Mouse (Mus musculus): ENCODE data around the gene Slc25a44.
"Not testable (repeated sequence)": the region's sequence is repeated elsewhere in the genome, so short reads cannot be mapped to it uniquely, and the experiment has no call there.

Slc25a44 gene

DNA sequence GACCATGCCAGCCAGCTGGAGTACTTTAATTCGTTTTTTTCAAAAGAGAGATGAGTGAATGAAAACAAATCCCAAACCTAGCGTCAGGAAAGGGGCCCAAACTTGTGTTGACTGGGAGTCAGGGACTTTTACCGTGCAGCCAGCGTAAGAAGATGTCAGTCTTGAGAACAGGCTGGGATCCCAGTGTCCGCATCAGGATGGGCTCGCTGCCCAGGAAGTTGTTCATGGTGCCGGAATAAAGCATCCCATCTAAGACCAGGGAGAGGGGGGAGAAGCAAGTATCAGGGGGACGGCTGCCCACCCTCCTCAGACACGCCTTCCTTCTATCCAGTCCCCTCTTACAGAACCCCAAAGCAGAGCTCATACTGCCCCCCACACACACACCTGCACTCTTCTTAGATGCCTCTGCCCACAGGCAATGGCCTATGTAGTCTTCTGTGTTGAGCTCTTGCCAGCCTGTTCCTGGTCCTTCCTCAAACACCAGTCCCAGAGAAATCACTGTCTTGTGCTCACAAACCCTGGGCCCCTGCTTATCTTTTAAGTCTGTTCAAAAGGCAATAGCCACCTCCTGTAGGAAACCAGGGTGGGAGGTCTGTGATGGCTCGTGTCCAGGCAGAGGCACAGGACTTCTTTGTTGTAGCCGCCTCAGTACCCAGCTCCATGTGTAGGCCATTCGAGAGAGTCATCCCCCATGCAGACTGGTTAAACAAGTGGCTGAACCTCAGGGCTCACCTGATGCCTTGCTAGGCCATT is 25.6 kb upstream of the Slc25a44 start:
- no peak for DNase-seq (ENCODE audit: low spot score in 2 of 2)

DNA sequence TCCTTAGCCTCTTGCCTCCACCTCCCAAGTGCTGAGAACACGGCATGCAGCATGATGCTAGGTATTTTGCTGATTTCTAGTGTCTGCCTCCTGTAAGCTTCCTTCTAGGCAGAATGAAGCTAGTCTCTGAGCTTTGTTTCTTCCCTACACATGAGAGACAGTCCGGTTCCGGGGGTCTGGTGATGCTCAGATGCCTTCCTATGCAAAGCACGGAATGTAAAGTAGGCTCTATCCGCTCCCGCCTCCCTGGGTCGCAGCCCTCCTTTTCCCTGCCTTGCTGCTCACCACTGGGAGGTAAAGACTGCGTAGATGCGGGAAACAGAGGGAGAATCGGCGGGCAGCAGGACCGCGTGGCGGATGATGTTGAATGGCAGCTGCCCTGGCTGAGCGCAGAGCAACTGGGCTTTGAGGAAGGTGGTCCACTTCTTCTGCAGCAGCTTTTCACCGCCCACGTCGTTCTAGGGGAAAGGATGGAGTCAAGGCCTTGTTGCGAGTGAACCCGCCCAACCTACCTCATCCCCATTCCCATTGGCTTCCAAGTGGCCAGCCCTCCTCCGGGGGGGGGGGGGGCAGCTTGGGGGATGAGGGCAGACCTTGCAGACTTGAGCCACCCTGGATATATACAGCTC is 24.6 kb upstream of the Slc25a44 start:
- DNase-seq (ENCODE audit: low spot score in 2 of 2): no peak

DNA sequence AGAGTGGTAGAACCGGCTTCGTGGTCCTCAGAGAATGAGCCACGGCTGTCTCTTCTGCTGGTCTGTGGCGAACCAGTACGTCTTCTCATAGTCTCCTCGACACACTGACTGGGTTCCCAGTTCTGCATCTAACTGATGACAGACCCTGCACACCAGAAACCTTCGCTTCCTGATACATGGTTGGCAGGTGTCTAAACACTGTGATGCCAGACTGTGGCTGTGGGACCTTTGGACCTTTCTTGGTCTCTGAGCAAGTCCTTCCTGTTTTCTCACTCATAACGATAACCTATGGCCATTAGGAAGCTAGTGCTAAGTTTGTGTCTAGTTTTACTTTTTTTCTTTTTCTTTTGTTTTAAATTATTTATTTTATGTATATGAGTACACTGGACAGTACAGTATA is 23.5 kb upstream of the Slc25a44 start:
- no peak for DNase-seq (ENCODE audit: low spot score in 2 of 2)

DNA sequence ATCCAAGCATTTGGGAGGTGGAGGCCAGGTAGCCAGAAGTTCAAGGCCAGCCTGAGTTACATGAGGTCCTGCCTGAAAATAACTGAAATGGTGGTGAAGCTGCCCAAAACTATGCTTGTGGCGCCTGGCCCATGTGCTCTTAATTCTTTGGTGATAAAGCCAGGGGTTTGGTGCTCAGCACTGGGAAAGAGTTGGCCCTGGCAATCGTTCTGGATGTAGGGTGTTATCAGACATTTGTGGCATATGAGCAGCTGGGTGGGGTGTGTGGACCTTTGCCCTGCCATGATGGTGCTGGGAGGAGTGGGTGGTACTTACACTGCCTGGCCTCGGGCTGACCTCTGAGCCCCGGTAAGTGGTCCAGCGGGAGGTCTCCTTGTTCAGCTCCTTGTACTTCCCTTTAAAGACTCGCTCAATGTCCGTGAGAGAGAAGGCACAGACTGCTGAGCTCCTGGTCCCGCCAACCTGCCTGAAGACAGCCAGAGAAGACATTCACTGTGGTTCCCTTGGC is 22.8 kb upstream of the Slc25a44 start:
- no peak for DNase-seq (ENCODE audit: low spot score in 2 of 2)

DNA sequence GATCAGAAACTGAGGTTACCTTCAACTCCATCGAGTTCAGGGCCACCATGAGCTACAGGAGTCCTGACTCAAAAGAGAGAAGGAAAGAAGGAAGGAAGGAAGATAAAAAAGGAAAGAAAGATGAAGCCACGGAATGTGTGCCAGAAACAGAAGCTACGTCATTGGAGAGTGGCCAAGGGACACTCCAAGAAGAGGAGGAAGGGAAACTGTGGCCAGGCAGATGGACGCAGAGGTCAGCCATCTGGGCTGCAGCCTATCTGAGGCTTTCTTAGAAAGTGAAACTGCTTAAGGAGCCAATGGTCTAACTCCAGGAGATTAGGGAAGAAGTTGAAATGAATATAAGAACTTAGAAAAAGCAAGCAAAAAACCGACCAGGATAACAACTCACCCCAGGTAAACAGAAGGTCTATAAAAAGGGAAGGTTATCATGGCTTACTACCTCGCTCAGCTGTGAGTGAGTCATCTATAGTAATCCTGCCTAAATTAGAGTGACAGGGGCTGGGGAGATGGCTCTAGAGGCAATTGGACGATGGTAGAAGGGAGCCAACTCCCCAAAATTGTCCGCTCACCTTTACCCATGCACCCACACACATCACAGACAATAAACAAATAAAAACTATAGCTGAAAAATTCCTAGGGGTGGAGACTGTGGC is 21.7 kb upstream of the Slc25a44 start:
- no peak for DNase-seq (ENCODE audit: low spot score in 2 of 2)

DNA sequence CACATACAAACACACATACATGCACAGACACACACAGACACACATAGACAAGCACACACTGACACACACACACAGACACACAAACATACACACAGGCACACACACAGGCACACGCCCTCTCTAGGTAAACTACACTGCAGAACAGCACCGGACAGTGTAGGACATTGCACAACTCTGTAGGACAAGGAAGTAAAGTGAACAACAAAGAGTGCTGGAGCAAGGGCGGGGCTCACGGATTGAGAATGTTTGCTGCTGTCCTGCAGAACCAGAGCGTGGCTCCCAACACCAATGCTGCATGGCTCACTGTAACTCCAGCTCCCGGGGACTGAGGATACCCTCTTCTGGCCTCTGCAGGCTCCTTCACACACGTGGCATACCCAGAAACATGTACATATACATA is 17.9 kb upstream of the Slc25a44 start:
- no peak for DNase-seq (ENCODE audit: low spot score in 2 of 2)

DNA sequence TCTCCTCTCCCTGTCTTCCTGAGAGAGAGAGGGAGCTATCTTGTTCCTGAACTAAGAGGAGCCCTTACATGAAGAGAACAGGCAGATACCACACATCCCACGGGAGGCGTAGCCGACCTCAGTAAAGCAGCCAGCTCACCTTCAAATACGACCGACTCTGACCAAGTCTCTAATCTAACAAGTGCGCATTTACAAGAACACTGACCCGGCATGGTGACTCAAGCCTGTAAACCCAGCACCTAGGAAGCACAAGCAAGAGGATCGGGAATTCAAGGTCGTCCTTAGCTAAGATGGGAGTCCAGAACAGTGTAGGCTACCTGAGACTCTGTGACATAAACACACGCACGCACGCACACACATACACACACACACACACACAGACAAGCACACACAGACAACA is 17.5 kb upstream of the Slc25a44 start:
- DNase-seq (ENCODE audit: low spot score in 2 of 2): no peak

DNA sequence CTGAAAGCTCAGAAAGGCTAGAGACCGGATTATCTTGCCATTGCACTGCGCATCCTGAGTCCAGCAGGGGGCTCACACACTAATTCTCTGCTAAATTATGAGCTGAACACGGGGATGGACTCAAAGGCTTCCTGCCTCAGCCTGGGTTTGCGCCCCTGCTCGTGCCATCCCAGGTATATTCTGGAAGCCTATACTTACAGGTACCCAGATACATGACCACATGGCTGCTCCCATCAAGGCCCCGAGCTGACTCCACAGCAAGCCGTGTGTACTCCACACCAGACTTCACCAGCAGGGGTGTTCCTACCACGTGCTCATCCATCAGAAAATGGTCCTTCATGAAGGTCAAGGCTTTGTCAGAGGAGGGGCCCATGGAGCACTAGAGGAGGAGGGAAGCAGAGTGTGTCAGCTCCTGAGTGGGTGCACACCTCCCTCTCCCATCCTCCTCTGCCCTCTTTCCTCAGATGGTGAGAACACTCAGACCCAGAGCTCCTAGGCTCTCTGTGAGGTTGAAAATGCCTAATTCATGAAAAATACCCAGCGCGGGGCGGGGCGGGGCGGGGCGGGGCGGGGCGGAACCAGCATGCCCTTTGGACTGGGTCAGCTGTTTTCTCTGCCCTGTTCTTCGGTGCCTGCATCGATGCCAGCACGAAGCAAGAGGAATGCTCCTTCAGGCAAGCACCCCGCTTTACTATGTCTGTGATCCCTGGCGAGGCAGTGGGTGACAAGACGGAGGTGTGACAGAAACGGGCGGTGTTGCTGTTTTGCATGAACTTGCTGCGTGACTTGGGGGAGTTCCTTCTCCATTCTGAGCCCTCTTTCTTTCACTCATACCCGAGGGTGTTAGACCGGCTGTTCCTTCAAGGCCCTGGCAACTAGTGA is 15.8 kb upstream of the Slc25a44 start:
- peak in 1 of 2 experiments; percentile 35 for DNase-seq (ENCODE audit: low spot score in 2 of 2)

DNA sequence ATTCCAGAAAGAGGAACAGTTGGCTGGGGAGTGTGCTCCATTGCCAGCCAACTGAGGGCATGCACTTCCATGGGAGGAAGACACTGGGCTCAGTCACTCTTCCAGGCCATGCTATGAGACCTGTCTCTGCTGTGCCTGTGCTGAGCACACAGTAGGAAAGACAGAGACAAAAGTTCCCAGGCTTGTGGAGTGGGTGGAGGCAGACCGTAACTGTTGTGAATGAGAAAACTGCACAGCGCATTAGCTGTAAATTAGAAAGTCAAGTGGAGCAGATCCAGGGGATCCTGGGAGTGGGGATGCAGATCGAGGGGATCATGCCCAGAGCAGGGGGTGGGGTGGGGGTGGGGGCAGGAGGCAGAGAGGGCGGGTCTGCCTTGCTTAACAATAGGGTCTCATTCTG is 14.6 kb upstream of the Slc25a44 start:
- DNase-seq (ENCODE audit: low spot score in 2 of 2): no peak

DNA sequence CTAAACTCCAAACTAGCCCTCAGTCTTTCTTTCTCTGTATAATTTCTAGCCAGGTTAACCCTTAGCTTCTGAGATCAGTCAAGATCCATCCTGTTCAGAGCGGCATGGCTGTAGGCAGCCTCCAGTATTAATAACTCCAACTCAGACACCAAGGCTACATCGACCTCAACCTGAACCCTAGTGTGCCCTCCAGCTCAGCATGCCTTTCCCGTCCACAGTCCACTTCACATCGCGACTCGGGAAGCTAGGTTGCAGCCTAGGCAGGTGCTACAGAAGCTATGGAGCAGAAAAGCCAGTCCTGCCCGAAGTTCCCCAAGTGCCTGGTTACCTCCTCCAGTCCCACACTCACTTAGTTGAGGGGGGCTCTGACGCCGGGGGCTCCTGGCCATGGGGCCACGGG is 12.5 kb upstream of the Slc25a44 start:
- no peak for DNase-seq (ENCODE audit: low spot score in 2 of 2)

DNA sequence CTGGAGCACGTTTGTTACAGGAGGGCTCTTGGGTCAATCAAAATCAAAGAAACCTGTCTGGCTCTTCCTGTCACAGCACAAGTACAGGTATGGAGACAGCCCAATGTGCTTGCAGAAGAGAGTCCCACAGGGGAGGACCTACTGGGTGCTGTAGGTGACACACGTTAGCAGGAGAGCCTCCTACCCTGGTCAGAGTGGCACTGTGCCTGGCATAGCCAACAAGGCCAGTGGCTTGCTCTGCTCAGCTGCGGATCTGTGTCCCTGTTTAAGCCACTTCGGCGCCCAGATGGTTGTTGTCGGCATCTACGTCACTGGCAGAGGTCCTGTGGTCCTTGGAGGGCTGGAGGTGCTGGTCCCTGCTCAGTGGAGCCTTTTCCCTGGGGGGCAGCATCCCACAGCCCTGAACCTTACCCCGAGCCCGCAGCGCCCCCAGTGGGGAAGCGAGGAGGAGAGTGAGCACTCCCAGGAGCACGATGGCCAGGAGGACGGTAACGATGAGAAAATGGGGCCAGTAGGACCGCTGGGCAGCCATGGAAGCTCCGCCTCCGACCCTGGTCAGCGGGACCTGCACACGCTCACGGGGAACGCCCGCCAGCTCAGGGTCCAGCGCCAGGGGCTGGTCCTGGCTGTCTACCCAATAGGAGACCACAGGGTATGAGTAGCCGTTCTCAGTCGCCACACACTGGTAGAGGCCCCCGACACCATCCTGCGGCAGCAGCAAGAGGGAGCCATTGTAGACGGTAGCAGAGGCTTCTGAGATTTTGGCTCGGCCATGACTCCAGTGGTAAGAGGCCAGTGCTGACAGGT is 11.7 kb upstream of the Slc25a44 start:
- peak in 1 of 2 experiments; percentile 38 for DNase-seq (ENCODE audit: low spot score in 2 of 2)

DNA sequence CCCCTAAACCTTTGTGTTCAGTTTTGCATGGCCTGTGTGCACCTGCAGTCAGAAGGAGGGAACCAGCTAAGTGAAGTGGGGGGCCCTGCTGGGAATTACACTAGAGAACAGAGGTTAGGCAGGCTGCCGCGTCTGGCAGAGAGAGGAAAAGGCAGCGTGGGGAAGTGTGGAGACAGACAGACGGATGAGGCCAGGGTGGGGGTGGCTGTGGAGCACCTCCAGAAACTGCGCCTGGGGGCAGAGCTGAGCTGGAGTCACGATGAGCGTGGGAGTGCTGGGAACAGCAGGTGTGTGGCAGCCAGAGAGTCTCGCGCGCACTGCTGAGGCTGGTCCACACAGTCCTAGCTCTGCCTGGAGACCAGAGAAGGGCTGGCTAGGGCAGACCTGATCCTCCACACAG is 10.6 kb upstream of the Slc25a44 start:
- peak; percentile 27 to 63 for DNase-seq (ENCODE audit: low spot score in 2 of 2)

DNA sequence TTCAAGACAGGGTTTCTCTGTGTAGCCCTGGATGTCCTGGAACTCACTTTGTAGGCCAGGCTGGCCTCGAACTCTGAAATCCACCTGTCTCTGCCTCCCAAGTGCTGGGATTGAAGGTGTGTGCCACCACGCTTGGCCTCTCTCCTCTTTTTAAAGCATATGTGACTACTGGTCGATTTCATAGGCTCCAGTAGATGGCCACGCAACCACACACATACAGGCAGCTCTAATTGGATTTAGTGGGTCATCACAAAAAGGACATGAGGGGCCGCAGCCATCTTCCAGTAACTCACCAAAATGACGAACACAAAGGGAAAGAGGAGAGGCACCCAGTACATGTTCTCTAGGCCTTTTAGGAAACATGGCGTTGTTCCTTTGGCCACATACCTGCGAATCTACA is 3.7 kb upstream of the Slc25a44 start:
- DNase-seq (ENCODE audit: low spot score in 2 of 2): not testable (repeated sequence)

DNA sequence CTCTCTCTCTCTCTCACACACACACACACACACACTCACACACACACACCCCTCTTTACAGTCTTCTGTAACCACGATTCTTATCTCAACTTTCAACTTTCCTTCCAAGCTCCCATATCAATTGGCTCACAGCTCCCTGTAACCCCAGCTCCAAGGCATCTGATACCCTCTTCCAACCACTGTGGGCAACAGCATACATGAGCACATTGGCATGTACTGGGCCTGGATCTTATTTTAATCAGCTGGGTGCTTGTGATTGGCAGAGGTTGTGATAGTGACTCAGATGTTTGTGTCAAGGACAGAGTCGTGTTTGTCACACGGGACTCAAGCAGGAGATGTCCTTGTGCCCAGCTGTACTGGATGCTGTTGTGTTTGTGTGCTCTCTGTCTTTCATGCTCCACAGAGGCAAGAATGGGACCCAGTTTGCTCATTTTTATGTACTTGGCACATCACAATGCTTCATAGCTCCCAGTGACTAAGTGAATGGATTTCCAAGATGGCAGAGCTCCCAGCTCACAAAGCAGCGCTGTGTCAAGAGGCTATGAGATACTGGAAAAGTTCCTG is 2.5 kb upstream of the Slc25a44 start:
- DNase-seq (ENCODE audit: low spot score in 2 of 2): no peak

DNA sequence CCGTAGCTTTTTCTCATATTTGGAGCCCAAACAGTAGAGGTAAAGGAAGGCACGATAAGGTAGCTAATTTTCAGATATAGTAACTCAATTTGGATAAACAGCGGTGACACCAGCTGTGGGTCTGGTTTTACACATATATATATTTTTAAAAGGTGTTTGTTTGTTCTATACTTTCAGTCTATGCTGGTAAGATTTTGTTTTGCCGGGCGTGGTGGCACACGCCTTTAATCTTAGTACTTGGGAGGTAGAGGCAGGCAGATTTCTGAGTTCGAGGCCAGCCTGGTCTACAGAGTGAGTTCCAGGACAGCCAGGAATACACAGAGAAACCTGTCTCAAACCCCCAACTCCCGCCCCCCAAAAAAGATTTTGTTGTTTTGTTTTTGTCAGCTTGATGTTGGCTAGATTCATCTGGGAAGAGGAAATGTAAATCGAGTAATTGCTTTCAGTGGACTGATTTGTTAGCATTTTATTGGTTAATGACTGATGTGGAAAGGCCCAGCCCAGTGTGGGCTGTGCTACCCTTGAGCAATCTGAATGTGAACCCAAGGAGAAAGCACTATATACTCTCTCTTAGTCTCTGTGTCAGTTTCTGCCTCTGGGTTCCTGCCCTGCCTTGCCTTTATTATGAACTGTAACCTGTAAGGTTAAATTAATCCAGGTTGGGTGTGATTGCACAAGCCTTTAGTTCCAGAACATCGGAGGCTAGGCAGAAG is 925 bp upstream of the Slc25a44 start:
- no peak for DNase-seq (ENCODE audit: low spot score in 2 of 2)

DNA sequence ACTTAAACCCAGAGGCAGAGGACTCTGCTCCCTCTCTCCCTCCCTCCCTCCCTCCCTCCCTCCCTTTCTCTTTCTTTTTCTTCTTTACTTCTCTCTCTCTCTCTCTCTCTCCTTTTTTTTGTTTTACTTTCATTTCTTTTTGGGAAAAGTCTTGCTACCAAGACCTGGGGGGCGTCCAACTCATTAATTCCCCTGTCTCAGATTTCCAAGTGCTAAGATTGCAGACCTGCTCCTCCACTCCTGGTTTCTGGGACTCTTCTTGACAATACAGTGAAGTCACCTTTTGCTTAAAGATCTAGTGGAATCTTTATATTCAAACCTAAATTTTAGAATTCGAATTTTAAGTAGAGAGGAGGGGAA is 371 bp upstream of the Slc25a44 start:
- DNase-seq (ENCODE audit: low spot score in 2 of 2): no peak

DNA sequence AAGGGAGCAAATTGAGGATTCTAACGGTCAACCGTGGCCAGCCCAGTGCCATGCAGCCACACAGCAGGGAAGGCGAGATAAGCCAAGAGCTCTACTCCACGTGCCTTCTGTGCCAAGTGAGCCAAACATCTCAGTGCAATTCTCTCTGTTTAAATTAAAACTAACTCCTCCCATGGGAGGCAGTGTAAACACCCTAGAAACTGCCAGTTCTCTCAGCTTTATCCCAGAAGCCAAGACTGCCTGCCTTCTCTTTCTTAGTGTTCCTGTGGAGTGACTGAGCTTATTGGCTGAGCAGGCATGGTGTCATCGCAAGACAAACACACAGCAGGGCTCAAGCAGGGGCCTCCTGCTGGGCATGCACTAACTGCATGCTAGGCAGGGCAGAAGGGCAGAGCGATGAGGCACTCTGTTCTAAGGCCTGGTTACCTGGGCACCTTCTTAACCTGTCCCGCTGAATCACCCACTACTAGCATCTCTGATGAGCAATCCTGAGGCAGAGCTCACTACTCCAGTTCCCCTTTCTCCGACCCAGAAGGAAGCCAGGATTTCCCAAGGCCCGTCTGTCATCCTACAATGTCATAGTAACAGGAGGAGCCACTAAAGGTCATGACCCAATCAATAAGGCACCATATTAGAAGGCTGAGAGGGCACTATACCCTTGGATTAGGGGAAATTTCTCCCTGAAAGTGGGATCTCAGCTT is 2.8 kb downstream of the Slc25a44 start:
- DNase-seq (ENCODE audit: low spot score in 2 of 2): no peak

DNA sequence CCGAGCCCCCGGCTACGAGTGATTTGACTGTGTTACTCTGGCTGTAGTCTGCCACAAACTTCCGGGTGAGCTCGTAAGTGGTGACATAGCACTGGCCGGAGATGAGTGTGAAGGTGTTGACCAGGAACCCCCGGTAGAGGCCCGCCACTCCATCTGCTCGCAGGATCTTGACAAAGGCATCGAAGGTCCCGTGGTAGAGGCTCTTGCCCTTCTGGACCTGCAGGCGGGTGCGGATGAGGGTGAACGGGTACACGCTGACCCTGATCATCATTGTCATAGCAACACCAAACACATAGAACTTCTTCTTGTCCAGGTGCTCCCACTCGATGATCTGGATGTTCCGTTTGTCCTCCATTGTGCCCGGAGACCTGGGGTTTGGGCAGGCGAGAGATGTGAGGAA is 4.2 kb downstream of the Slc25a44 start:
- DNase-seq (ENCODE audit: low spot score in 2 of 2): no peak

DNA sequence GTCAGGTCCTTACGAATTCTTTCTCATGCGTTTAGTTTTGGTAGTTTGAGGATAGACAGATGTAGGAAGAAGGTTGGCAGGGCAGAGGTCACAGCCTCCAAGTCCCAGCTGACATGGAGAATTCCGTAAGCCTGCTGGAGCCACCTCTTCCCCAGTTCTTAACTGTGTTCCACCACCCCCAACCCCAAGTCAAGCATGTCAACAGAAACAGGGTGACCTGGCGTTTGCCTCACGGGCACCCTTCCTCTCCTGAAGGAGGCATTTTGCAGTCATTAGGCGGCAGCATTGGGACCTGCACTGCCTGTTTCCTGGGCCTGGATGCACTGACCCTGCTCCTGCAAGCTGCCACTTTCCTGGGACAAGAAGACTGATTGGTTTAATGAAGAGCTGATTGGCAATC is 6.9 kb downstream of the Slc25a44 start:
- DNase-seq (ENCODE audit: low spot score in 2 of 2): no peak

DNA sequence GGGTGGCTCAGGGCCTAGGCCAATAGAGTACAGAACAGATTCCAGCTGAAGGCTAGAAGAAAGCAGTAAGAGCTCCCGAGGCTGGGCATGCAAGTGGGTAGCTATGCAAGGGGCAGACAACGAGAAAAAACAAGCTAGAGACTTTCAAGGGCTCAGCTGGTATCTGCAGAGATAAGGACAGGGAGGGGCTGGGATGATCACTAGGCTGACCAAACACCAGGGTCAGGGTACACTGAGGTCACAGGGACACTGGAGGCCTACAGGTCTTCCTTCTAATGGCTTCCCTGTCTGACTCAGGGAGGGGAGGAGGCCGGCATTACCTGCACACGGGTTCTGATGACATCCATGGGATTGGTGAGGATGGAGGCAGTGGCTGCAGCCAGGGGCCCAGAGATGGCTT is 9.3 kb downstream of the Slc25a44 start:
- no peak for DNase-seq (ENCODE audit: low spot score in 2 of 2)

All from frontal cortex, postnatal 25 days (tissue).